Mouse (Mus musculus): ENCODE measurements around the gene Tmem156.

Gene Tmem156

DNA sequence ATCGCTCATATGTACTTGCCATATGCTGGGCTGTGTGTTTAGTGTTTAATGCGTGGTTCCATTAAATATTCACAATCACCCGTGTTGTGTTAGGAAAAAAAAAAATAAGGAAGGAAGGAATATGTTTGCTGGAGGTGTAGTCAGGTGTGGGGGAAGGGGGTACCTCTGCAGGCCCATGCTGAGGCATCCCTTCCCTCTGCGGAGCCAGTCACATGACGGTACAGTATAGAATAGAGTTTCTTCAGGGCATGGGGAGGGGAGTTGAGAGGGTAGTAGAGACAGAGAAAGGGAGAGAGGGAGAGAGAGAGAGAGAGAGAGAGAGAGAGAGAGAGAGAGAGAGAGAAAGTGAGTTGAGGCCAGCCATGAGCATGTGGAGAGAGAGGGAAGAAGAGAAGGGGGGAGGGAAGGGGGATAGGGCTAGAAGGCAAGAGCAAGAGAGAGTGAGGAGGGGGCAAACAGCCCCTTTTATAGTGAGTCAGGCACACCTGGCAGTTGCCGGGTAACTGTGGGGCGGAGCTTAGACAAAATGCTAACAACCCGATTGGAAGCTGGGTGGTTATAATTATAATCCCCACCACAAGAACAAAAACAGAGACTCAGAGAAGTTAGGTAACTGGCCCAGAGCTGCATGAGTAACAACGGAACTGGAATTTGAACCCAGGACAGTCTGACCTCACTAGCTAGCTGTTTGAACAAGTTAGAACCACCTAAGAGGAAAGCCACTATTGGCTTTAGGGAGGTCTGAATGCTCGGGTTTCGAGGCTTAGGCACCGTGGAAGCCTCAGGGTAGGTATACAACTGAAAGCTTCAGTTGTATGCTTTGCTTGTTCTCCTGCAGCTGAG is 45.3 kb downstream of the Tmem156 start:
- DNase-seq = no peak

- DNase-seq = peak; percentile 72 to 79
These were observed 46.1 kb downstream of the Tmem156 start for GRCm38 (mm10) chr5:65045642-65046370.

DNA sequence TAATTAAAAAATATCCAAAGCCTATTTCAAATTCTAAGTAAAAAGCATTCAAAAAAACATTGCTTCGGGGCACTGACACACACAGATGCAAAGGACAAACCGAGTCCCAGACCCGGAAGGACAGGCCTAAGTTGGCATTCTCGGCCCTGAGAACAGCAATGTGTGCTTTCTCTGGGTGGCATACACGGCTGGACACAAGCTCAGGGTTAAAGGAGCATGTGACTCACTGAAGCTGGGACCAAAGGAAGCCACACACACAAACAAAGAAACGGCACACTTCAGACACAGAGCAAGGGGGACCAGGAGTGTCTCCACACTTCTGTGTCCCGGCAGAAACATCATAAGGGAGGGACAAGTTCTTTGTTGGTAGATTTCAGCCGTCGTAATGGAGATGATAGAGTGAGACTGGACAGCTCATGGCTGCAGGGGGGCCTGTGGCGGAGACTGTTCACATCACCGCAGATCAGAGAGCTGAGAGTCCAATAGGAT is 48.5 kb downstream of the Tmem156 start:
- DNase-seq = no peak

- DNase-seq = no peak
These were observed 51.5 kb downstream of the Tmem156 start for GRCm38 (mm10) chr5:65040463-65040862.

DNA sequence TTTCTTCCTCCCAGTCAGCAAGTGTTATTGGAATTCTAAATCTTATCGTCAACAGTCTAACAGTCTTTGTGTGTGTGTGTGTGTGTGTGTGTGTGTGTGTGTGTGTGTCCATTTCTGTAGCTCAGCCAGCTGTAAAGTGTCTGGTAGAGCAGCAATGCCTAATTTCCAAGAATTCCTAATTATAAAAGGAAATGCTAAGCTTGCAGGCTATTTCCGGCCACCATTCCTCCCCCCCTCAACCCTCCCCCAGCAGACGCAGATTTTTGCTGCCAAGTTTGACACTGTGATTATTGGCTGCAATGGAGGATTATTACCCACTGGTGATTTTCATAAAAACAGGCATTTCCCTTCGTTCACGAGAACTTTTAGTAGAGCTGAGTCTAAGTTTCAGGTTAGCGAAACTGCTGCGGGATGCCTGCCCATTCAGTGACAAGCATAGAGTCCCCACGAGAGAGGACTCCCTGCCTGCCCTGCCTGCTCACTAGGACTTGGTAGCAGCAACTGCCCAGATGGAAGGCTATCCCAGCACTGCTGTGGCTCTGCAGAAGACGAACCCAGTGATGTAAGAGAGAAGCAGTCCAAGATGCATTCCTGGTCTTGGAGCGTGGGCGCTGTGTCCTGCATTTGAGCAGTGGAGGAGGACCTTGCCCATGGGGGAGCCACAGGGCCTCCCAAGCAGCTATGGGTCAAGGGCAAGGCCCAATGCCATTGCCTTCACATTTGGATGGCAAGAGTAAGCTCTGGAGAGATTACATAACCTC is 52.9 kb downstream of the Tmem156 start:
- no peak for DNase-seq

DNA sequence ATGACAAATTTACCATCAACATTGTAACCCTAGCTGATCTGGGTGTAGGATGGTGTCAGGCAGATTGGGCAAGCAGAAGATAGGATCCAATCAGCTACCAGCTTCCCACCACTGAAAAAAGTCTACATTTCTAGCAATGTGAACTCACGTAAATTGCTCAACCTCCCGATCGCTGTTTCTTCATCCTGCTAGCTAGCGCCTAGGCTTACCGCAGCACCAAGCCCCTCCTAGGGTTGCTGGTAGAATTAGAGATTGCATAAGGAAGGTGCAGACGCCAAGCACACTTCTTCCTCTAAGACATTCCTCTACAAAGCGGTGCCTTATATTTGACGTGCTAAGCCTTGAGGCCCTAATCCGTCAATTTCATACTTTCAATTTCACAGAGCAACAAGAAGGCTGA is 53.6 kb downstream of the Tmem156 start:
- no peak for DNase-seq

DNA sequence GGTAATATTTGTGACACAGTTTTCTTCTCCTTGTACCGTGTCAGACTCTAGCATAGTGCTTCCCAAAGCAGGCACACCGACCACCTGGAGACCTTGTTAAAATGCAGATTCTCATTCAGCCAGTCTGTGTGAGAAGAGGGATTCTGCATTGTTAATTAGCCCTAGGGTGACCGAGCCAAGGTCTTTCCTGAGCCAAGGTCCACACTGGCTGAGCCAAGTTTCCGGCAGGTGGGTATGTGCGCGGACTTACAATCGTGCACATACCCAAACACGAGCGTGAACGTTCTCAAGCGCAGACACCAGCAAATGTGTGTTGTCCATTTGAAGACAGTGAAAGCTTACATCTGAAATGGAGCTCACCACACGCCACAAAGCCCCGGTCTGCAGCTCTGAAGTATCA is 55.3 kb downstream of the Tmem156 start:
- DNase-seq = peak; percentile 48 to 49

DNA sequence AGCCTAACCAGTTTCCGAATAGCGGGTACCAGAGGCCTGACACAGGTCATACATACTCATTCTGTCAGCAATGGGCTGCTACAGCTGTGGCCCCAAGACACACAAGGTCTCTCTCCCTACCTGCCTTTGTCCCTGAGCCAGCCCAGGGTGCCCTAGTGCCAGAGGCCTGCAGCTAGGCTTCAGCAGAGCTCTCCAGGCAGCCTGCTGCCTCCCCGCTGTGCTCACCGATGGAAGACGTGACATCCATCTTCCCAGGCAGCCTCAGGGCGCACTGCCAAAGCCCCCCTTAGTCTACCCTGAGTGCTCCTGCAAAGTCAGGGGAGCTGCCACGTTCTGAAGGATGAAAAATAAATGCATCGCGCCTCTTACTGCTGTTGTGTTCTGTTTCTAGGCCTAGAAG is 63.9 kb downstream of the Tmem156 start:
- no peak for DNase-seq

GRCm38 (mm10) chr5:65026776-65027175 is 65.2 kb downstream of the Tmem156 start:
- peak; percentile 8 to 20 for DNase-seq

- no peak for DNase-seq
These were observed 66.0 kb downstream of the Tmem156 start for GRCm38 (mm10) chr5:65025916-65026315.

GRCm38 (mm10) chr5:65024641-65025040 is 67.3 kb downstream of the Tmem156 start:
- no peak for DNase-seq

GRCm38 (mm10) chr5:65022006-65022405 is 69.9 kb downstream of the Tmem156 start:
- no peak for DNase-seq

GRCm38 (mm10) chr5:65019823-65020222 is 72.1 kb downstream of the Tmem156 start:
- peak; percentile 89 to 91 for DNase-seq

DNA sequence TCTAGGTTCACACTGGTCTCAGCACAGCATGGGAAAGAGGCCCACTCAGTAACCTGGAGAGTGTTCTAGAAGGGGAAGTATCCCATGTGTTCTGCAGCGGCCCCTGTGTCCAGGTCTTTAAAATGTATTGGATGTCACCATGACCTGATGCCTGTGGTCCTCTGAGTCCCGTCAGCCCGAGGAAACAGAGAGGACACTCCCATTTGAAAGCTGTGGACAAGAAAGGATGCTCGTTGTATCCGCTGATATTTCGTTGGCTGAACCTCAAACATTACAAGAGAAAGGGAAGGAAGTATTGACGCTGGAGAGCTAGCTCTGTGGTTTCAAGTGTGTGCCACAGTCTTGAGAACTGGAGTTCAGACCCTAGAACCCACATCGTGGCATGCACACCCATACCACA is 72.8 kb downstream of the Tmem156 start:
- no peak for DNase-seq

DNA sequence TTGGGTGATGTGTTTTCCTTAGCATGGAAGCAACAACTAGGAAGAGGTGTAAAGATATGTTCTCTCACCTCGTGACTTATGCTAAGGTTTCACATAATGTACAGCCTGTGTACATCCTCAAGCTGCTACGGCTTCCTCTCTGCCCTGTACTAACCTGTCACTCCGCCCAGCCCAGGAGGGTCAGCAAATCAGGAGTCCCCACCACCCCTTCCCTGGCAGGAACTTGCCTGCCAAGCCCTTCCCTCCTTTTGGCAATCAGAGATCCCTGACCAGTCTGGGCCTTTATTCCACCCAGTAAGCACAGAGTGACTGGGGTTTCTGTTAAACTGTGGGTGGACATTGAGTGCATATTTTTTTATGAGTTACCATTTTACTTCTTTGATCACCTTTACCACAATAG is 76.4 kb downstream of the Tmem156 start:
- DNase-seq = no peak

GRCm38 (mm10) chr5:65011901-65012573 is 79.9 kb downstream of the Tmem156 start:
- DNase-seq = no peak

DNA sequence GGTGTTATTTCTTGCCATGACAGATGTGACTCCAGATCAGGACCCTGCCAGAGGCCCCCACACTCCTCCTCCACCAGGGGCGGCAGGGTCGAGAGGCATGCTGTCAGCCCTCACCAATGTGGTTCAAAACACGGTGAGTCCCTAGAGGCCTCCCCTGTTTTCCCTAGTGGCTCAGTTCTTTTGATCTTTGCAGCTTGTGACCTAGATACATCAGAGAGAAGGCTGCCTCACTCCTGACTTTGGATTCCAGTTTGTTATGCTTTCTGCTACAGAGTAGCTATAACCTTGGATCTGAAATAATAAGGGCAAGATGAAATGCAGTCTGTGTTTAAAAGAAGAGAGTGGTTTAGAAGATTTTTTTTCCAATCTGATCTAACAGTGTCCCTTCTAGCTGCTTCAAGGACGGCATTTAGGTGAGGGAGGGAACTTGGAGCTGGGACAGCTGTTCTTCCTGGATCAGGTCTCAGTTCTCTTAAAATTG is 85.9 kb downstream of the Tmem156 start:
- no peak for DNase-seq

GRCm38 (mm10) chr5:65005251-65005650 is 86.7 kb downstream of the Tmem156 start:
- DNase-seq = no peak

Measured in cerebellum, adult 18-20 months (tissue).